Mouse (Mus musculus) embryonic fibroblast, embryonic 13.5 days (primary cell): ENCODE measurements around the gene Prrx2.

ENCODE experiments used
- CTCF ChIP-seq: IDR thresholded peaks from 2 replicates; pipeline ENCODE4 v1.5.1; 2011; ENCODE audit warnings: mild to moderate bottlenecking, control low read depth, low read length, moderate library complexity, borderline replicate concordance; ENCODE audit not compliant: insufficient read depth
- POLR2A ChIP-seq: IDR thresholded peaks from 2 replicates; pipeline ENCODE4 v1.6.1; 2011; ENCODE audit warnings: low read depth, mild to moderate bottlenecking, control low read depth, low read length, moderate library complexity

DNA sequence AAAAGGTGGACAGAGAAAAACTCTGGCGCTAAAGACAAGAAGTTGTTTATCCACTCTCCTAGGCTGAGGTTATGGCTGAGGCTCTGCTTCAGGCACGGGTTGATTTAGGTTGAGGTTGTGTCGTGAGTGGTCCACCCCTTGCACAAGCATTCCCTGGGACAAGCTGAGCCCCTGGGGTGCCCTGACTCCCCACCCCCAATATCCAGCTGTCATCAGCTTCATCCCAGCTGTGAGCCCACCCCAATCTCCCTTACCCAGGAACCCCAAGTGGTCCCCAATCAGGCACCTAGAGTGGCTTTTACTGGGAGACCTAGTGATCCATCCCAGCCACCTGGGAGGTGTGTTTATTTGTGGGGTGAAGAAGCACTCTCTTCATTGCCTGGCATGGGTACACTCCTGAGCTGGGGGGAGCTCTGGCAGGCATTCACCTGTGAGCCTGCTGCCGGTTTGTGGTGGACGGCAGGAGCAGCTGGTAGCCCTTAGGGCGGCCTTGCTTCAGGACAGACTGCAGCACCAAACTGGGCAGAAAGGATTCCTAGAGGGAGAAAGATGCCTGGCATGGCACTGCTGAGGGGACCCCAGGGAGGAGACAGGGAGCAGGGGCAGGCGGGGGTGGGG lies 39.4 kb upstream of the Prrx2 start:
- TF ChIP-seq POLR2A (no peak), CTCF (no peak)
